Mouse (Mus musculus) heart, embryonic 12.5 days (tissue): ENCODE measurements around the gene Pdcd11. TPM values are rescaled to one million over a fixed set of nuclear protein-coding genes. Genes with fewer than 3 reads are reported as not detected.

Source experiments
- ATAC-seq: fragments of 200-750 bp; cut with Nextera tagmentation; 2 replicates; pipeline ENCODE4 v1.8.0; 2017; ENCODE audit warnings: moderate TSS enrichment, moderate library complexity; ENCODE audit not compliant: insufficient number of reproducible peaks, low FRiP score
- H3K27ac ChIP-seq: fragments of 300-500 bp; sonication (generic); 2 replicates; pipeline ENCODE4 v1.5.1; 2016; ENCODE audit warnings: mild to moderate bottlenecking, moderate library complexity; ENCODE audit not compliant: poor library complexity, severe bottlenecking
- H3K27me3 ChIP-seq: fragments of 300-500 bp; sonication (generic); replicated peaks from 2 replicates; pipeline ENCODE4 v1.6.1; 2016; ENCODE audit warnings: mild to moderate bottlenecking, moderate library complexity
- H3K36me3 ChIP-seq: fragments of 300-500 bp; sonication (generic); 2 replicates; pipeline ENCODE4 v1.6.1; 2016; ENCODE audit warnings: mild to moderate bottlenecking, moderate library complexity
- H3K4me1 ChIP-seq: fragments of 300-500 bp; sonication (generic); replicated peaks from 2 replicates; pipeline ENCODE4 v1.6.1; 2016; ENCODE audit warnings: mild to moderate bottlenecking
- H3K4me2 ChIP-seq: fragments of 300-500 bp; sonication (generic); 2 replicates; pipeline ENCODE4 v1.6.1; 2016; ENCODE audit warnings: mild to moderate bottlenecking, moderate library complexity
- H3K4me3 ChIP-seq: fragments of 300-500 bp; sonication (generic); 2 replicates; pipeline ENCODE4 v1.5.1; 2016; ENCODE audit warnings: mild to moderate bottlenecking
- H3K9ac ChIP-seq: fragments of 300-500 bp; sonication (generic); 2 replicates; pipeline ENCODE4 v1.6.1; 2016; ENCODE audit warnings: mild to moderate bottlenecking, moderate library complexity
- H3K9me3 ChIP-seq: fragments of 300-500 bp; sonication (generic); replicated peaks from 2 replicates; pipeline ENCODE4 v1.6.1; 2016; ENCODE audit warnings: mild to moderate bottlenecking, moderate library complexity
- WGBS: fragments of 180-500 bp; shearing (Covaris S2); methylation state at CpG from one replicate; pipeline ENCODE4 v1.1.7; 2016; 5-methylcytosine and 5-hydroxymethylcytosine counted together
- polyA plus RNA-seq: library from polyadenylated mRNA; unstranded; fragments of >200 nt; fragmentation: Nextera tagmentation; extraction: Ambion mirVana; gene quantifications from 2 replicates; pipeline ENCODE4 v1.2.1, GENCODE M21; 2016

Pdcd11 gene
- polyA plus RNA-seq, 1 experiment from 2014 or later, result 7.4 TPM

GRCm38 (mm10) chr19:47067096-47067882, 23.3 kb upstream of the Pdcd11 start, which contains the start of gene Taf5:
Gene Taf5, plus strand, starts transcription at chr19:47067746.
- H3K27me3 ChIP-seq, result no peaks in the 10 kb centered on the region
- peak within 1 kb of the TSS; percentile 68 for H3K27ac ChIP-seq
- peak within 1 kb of the TSS; percentile 93 for H3K4me3 ChIP-seq
- 10% methylated on average over 49 of the region's 49 CpGs for WGBS
- peak; percentile 81 for ATAC-seq
- H3K9me3 ChIP-seq, result no peaks in the 10 kb centered on the region
- peaks cover 13% of the 10 kb centered on the region for H3K4me1 ChIP-seq
- H3K36me3 ChIP-seq, result peaks cover 14% of the 10 kb centered on the region
- peak within 1 kb of the TSS; percentile 84 for H3K4me2 ChIP-seq
- peak within 1 kb of the TSS; percentile 92 for H3K9ac ChIP-seq

DNA sequence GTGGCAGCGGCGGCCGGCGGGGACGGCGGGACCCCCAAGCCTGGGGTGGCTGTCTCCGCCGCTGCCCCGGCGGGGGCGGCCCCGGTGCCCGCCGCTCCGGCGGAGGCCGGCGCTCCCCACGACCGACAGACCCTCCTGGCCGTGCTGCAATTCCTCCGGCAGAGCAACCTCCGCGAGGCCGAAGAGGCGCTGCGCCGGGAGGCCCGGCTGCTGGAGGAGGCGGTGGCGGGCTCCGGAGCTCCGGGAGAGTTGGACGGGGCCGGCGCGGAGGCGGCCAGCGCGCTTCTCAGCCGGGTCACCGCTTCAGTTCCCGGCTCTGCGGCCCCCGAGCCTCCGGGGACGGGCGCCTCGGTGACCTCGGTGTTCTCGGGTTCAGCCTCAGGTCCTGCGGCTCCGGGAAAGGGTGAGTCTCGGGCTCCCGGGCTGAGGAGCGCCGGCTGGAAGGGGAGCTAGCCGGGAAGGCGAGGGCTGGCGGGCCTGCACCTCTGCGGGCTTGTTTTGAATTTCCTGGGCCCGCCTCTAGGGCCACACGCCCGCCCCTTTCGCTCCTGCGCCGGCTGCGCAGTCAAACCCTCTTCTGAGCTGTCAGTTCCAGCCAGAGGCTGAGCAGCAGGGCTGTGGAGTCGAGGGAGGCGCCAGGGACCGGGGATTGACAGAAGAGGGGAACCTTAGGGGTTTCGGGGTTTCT, 22.5 kb upstream of the Pdcd11 start:
- no peaks in the 10 kb centered on the region for H3K9me3 ChIP-seq
- H3K4me2 ChIP-seq, result peak overlapping the region; percentile 84
- H3K4me3 ChIP-seq, result peak overlapping the region; percentile 93
- H3K4me1 ChIP-seq, result peaks cover 13% of the 10 kb centered on the region
- no peaks in the 10 kb centered on the region for H3K27me3 ChIP-seq
- H3K27ac ChIP-seq, result peak overlapping the region; percentile 68
- H3K9ac ChIP-seq, result peak overlapping the region; percentile 92
- ATAC-seq, result peak; percentile 94
- peaks cover 22% of the 10 kb centered on the region for H3K36me3 ChIP-seq
- WGBS, result under 1% methylated on average over 66 of the region's 72 CpGs

DNA sequence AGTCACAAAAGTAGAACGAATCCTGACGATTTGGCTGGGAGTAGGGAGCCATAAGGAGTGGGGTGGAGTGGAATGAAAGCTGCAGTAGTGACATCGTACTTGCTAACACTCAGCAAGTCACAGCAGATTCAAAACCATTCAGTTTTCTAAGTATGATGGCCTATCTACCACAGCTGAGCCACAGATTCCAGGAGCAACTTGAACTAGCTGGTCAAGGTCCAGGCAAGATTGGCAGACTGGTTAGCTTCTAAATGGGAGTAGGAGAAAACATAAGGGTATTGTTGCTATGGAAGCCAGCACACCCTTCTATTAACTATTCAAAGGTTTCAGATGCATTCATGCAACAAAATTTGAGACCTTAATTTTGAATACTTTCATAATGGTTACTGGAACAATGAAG, 2.3 kb upstream of the Pdcd11 start:
- Histone ChIP-seq H3K4me2 (peak overlapping the region; percentile 6; the same call in 1 of the 2 replicates), H3K27me3 (no peaks in the 10 kb centered on the region), H3K9me3 (no peaks in the 10 kb centered on the region), H3K4me1 (peaks cover 21% of the 10 kb centered on the region), H3K9ac (no peak overlapping the region), H3K27ac (no peak overlapping the region), H3K4me3 (0 out of 2 replicates have a peak overlapping the region, but pooled peaks have one; percentile 92), H3K36me3 (peaks cover 50% of the 10 kb centered on the region)
- 67% methylated on average over 3 of the region's 3 CpGs for WGBS
- no peak for ATAC-seq

DNA sequence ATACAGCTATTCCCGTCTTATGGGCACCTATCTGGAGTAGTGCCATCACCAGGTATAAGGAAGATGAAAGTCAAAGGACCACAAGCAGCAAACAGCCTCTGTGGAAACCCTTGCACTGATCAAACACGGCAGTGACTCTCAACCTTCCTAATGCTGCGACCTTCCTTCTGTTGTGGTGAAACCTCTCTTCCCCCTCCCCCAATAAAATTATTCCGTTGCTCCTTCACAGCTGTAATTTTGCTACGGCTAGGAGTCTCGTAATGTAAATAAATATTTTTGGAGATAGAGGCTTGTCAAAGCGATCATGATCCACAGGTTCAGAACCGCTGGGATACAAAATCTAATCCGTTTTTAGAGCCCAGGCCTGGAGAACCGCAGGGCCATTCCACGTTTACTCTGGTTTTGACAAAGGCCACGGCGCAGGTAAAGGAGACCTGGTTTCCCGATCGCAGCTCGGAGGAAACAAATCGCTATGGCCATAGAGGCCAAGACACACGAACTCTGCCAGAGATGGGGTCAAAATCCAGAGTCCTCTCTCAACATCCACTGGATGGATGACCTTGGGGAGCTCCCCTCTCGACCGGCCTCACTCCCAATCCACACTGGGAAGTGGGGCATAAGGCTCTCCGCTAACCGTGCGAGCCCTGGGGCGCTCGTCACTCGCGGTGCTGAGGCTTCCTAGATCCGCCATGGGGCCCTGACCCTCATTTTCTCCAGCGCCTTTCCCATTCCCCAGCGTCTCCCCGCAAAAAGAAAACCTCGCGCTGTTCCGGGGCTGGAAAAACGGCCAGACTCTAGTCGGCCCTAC, 646 bp upstream of the Pdcd11 start:
- 1% methylated on average over 36 of the region's 36 CpGs for WGBS
- Histone ChIP-seq H3K4me3 (peak overlapping the region; percentile 92), H3K36me3 (peaks cover 47% of the 10 kb centered on the region), H3K4me2 (peak overlapping the region; percentile 90), H3K9ac (peak overlapping the region; percentile 99), H3K27ac (peak overlapping the region; percentile 90), H3K4me1 (peaks cover 21% of the 10 kb centered on the region), H3K9me3 (no peaks in the 10 kb centered on the region), H3K27me3 (no peaks in the 10 kb centered on the region)
- peak; percentile 56 for ATAC-seq

DNA sequence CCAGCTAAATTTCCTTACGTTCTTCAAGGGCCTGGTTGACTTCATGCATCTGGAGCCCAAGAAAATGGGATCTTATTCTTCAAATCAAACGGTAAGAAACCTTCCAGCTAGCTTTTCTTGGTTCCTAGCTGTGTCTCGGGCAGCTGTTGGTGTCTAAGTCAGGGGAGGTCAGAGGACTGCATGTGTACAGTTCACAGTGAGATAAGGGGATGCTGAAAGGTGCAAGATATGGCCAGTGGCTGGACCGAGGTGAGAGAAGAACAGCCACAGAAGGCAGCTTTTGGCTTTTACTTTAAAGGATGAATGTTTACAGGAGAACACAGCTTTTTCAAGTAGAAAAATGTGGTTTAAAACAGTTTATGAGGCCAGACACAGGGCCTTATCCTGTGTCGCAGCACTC, 10.5 kb downstream of the Pdcd11 start:
- Histone ChIP-seq H3K27me3 (no peaks in the 10 kb centered on the region), H3K9ac (no peak overlapping the region), H3K4me1 (no peaks in the 10 kb centered on the region), H3K36me3 (peaks cover 95% of the 10 kb centered on the region), H3K4me2 (no peak overlapping the region), H3K9me3 (no peaks in the 10 kb centered on the region), H3K4me3 (no peak overlapping the region), H3K27ac (no peak overlapping the region)
- no peak for ATAC-seq
- 63% methylated on average over 5 of the region's 5 CpGs for WGBS

DNA sequence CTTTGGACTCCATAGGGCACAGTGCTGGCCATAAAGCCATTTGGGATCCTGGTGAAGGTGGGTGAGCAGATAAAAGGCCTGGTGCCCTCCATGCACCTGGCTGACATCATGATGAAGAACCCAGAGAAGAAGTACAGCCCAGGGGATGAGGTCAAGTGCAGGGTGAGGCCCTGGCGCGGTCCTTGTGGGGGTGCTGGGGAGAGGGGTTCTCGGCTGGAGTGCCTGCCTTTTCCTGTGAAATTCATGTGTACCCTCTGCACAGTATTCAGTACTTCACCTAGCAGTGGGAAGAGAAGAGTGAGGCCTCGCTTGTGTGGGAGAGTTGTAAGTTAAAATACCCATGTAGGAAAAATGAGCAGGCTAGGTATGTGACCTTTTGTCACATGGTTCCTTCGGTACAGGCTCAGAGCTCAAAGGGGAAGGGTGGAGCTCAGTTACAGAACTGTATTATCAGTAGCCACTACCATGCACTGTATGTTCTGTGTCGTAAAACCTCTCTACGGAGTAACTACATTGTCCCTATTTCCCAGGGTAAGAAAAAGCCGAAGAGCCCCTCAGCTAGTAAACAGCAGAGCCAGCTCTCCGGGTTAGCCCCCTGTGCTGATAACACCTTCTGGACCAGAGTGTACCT, 14.2 kb downstream of the Pdcd11 start:
- Histone ChIP-seq H3K27ac (no peak overlapping the region), H3K36me3 (peaks cover 96% of the 10 kb centered on the region), H3K4me2 (no peak overlapping the region), H3K4me3 (no peak overlapping the region), H3K27me3 (no peaks in the 10 kb centered on the region), H3K9ac (no peak overlapping the region), H3K4me1 (no peaks in the 10 kb centered on the region), H3K9me3 (no peaks in the 10 kb centered on the region)
- ATAC-seq, result no peak
- WGBS, result 82% methylated on average over 9 of the region's 9 CpGs

- Histone ChIP-seq H3K4me2 (no peak overlapping the region), H3K9me3 (no peaks in the 10 kb centered on the region), H3K27ac (no peak overlapping the region), H3K9ac (no peak overlapping the region), H3K36me3 (peaks cover 79% of the 10 kb centered on the region), H3K4me1 (peaks cover under 1% of the 10 kb centered on the region; the same call in 1 of the 2 replicates), H3K27me3 (no peaks in the 10 kb centered on the region), H3K4me3 (no peak overlapping the region)
- 73% methylated on average over 2 of the region's 2 CpGs for WGBS
- ATAC-seq, result no peak
Measured at GRCm38 (mm10) chr19:47118634-47119033, 28.1 kb downstream of the Pdcd11 start.

- Histone ChIP-seq H3K9me3 (no peaks in the 10 kb centered on the region), H3K27ac (no peak overlapping the region), H3K4me1 (peaks cover 12% of the 10 kb centered on the region), H3K4me2 (no peak overlapping the region), H3K4me3 (no peak overlapping the region), H3K27me3 (no peaks in the 10 kb centered on the region), H3K36me3 (peaks cover 73% of the 10 kb centered on the region), H3K9ac (no peak overlapping the region)
- ATAC-seq, result no peak
- WGBS, result 43% methylated on average over 4 of the region's 4 CpGs
Measured at GRCm38 (mm10) chr19:47121054-47121453, 30.5 kb downstream of the Pdcd11 start.

DNA sequence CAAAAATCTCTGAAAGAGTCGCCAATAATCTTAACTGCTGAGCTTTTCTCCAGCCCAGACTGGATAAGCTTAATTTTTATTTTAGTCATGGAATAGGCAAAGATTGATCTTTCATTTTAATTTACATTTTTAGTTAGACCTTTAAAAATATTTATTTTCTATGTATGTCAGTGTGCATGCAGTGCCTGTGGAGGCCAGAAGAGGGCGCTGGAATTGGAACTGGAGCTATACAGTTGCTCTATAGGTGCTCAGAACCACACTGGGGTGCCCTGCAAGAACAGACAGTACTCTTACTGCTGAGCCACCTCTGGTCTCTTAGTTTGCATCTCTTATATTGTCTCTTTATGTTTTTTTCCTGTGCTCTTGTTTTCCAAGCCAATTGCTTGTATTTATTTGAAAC, 32.2 kb downstream of the Pdcd11 start:
- Histone ChIP-seq H3K27ac (no peak overlapping the region), H3K4me3 (no peak overlapping the region), H3K9me3 (no peaks in the 10 kb centered on the region), H3K27me3 (no peaks in the 10 kb centered on the region), H3K4me2 (no peak overlapping the region), H3K9ac (no peak overlapping the region), H3K36me3 (peaks cover 73% of the 10 kb centered on the region), H3K4me1 (peaks cover 12% of the 10 kb centered on the region)
- no peak for ATAC-seq
- WGBS, result 28% methylated on average over 2 of the region's 2 CpGs

GRCm38 (mm10) chr19:47128164-47128563, 37.6 kb downstream of the Pdcd11 start:
- Histone ChIP-seq H3K4me1 (peaks cover 12% of the 10 kb centered on the region), H3K9me3 (no peaks in the 10 kb centered on the region), H3K4me2 (no peak overlapping the region), H3K36me3 (peaks cover 87% of the 10 kb centered on the region), H3K9ac (no peak overlapping the region), H3K4me3 (no peak overlapping the region), H3K27me3 (no peaks in the 10 kb centered on the region), H3K27ac (no peak overlapping the region)
- WGBS, result 92% methylated on average over 10 of the region's 10 CpGs
- ATAC-seq, result no peak
